Mouse (Mus musculus) forebrain, embryonic 16.5 days (tissue): ENCODE data around the gene Dnah8. TPM values are rescaled to one million over a fixed set of nuclear protein-coding genes. Genes with fewer than 3 reads are reported as not detected.
"Not testable (repeated sequence)": the region's sequence is repeated elsewhere in the genome, so short reads cannot be mapped to it uniquely, and the experiment has no call there.

ENCODE experiments used
- ATAC-seq: fragments of 200-750 bp; cut with Nextera tagmentation; 2 replicates; pipeline ENCODE4 v1.8.0; 2017; ENCODE audit warnings: mild to moderate bottlenecking, moderate library complexity
- H3K27ac ChIP-seq: fragments of 300-500 bp; sonication (generic); 2 replicates; pipeline ENCODE4 v1.5.1; 2014; ENCODE audit warnings: low read length, control low read depth
- H3K27me3 ChIP-seq: fragments of 300-500 bp; sonication (generic); replicated peaks from 2 replicates; pipeline ENCODE4 v1.6.1; 2014; ENCODE audit warnings: low read length; ENCODE audit not compliant: control insufficient read depth, insufficient read depth
- H3K36me3 ChIP-seq: fragments of 300-500 bp; sonication (generic); 2 replicates; pipeline ENCODE4 v1.6.1; 2014; ENCODE audit not compliant: control insufficient read depth, insufficient read depth
- H3K4me1 ChIP-seq: fragments of 300-500 bp; sonication (generic); replicated peaks from 2 replicates; pipeline ENCODE4 v1.6.1; 2014; ENCODE audit warnings: low read length; ENCODE audit not compliant: control insufficient read depth, insufficient read depth
- H3K4me2 ChIP-seq: fragments of 300-500 bp; sonication (generic); 2 replicates; pipeline ENCODE4 v1.6.1; 2014; ENCODE audit warnings: mild to moderate bottlenecking, low read length, control low read depth
- H3K4me3 ChIP-seq: fragments of 300-500 bp; sonication (generic); replicated peaks from 2 replicates; pipeline ENCODE4 v1.5.1; 2014; ENCODE audit warnings: mild to moderate bottlenecking, low read length, control low read depth
- H3K9ac ChIP-seq: fragments of 300-500 bp; sonication (generic); replicated peaks from 2 replicates; pipeline ENCODE4 v1.6.1; 2014; ENCODE audit warnings: low read depth, low read length, control low read depth
- H3K9me3 ChIP-seq: fragments of 300-500 bp; sonication (generic); 2 replicates; pipeline ENCODE4 v1.6.1; 2016; ENCODE audit warnings: low read length; ENCODE audit not compliant: control insufficient read depth
- WGBS: fragments of 180-500 bp; shearing (Covaris S2); extraction: QIAGEN DNeasy Blood & Tissue Kit; methylation state at CpG from one replicate; pipeline ENCODE4 v1.1.7; 2014; 5-methylcytosine and 5-hydroxymethylcytosine counted together
- polyA plus RNA-seq: library from polyadenylated mRNA; unstranded; fragments of >200 nt; fragmentation: Nextera tagmentation; extraction: Ambion mirVana; gene quantifications from 2 replicates; pipeline ENCODE4 v1.2.1, GENCODE M21; 2015

The Dnah8 gene
- polyA plus RNA-seq = 1.6 and 2.0 TPM in 2 replicates

GRCm38 (mm10) chr17:30624132-30624531, at the start of gene Dnah8:
TSS of gene Dnah8 (plus strand) at chr17:30624354.
- H3K9me3 ChIP-seq, H3K4me2 ChIP-seq, H3K9ac ChIP-seq, H3K27ac ChIP-seq, H3K4me3 ChIP-seq, H3K4me1 ChIP-seq, H3K27me3 ChIP-seq, H3K36me3 ChIP-seq, ATAC-seq: not testable (repeated sequence)
- no CpG with 5 or more reads among the region's 20 CpGs for WGBS

GRCm38 (mm10) chr17:30574783-30575075, 49.4 kb upstream of the Dnah8 start:
- ATAC-seq = no peak
- no peak overlapping the region for H3K27ac ChIP-seq
- H3K36me3 ChIP-seq = no peaks in the 10 kb centered on the region
- H3K9me3 ChIP-seq = no peaks in the 10 kb centered on the region
- H3K4me1 ChIP-seq = peaks cover 21% of the 10 kb centered on the region
- peak overlapping the region; percentile 84; the same call in 1 of the 2 replicates for H3K9ac ChIP-seq
- peak overlapping the region; percentile 90 for H3K4me3 ChIP-seq
- H3K4me2 ChIP-seq = peak overlapping the region; percentile 89
- WGBS = 75% methylated on average over 8 of the region's 8 CpGs
- no peaks in the 10 kb centered on the region for H3K27me3 ChIP-seq

- peaks cover 21% of the 10 kb centered on the region for H3K4me1 ChIP-seq
- peak overlapping the region; percentile 84 for H3K9ac ChIP-seq
- peak overlapping the region; percentile 92 for H3K27ac ChIP-seq
- WGBS = 5% methylated on average over 35 of the region's 35 CpGs
- no peaks in the 10 kb centered on the region for H3K9me3 ChIP-seq
- peak overlapping the region; percentile 90 for H3K4me3 ChIP-seq
- no peaks in the 10 kb centered on the region for H3K27me3 ChIP-seq
- peak overlapping the region; percentile 89 for H3K4me2 ChIP-seq
- no peak; the same call in 1 of the 2 replicates for ATAC-seq
- no peaks in the 10 kb centered on the region for H3K36me3 ChIP-seq
Measured at GRCm38 (mm10) chr17:30575121-30575904, 48.8 kb upstream of the Dnah8 start.

- Histone ChIP-seq H3K4me3 (peak within 1 kb of the TSS; percentile 90), H3K4me1 (peaks cover 21% of the 10 kb centered on the region), H3K36me3 (no peaks in the 10 kb centered on the region), H3K27me3 (no peaks in the 10 kb centered on the region), H3K4me2 (peak within 1 kb of the TSS; percentile 89), H3K9ac (peak within 1 kb of the TSS; percentile 84), H3K27ac (peak within 1 kb of the TSS; percentile 92), H3K9me3 (no peaks in the 10 kb centered on the region)
- peak; percentile 92 for ATAC-seq
- WGBS = 1% methylated on average over 55 of the region's 94 CpGs
Measured at GRCm38 (mm10) chr17:30575941-30576773, 48.0 kb upstream of the Dnah8 start, which contains the start of gene Btbd9. TSS of gene Btbd9 (minus strand) at chr17:30576488.

DNA sequence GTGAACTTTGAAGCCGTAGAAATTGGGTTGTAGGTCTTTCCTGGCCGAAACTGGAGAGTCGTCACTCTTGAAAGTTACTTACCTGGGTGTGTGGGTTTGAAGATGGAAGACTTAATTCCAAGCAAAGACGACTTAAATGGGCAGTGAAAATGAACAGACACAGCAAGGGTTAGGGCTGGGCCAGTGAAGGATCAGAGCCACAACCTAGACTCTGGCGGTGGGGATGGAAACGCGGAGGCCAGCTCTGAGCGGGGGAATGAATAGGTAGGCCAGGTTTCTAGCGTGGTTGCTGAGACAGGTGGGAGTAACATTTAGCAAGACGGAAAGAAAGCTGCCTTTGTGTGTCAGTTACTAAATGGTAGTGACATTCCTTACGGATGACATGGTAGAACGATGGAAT, 47.2 kb upstream of the Dnah8 start:
- no peak for ATAC-seq
- WGBS = 67% methylated on average over 12 of the region's 12 CpGs

DNA sequence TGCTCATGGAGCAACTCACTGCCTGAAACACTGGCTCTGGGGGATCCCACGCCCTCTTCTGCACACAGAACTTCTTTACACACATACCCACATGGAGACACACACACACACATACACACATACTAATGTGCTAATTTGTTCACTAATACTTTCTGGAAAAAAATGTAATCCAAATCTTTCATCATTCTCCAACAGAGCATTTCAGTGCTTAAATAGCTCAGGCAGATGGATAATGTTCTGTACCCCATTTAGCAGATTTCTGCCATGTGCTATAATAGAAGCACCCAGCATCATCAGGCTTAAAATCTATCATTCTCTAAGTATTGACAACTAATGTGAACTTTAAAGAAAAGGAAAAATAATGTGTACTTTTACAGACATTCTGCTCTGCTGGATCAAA, 43.4 kb upstream of the Dnah8 start:
- Histone ChIP-seq H3K4me3 (no peak overlapping the region), H3K9me3 (no peaks in the 10 kb centered on the region), H3K4me1 (peaks cover 12% of the 10 kb centered on the region), H3K27ac (no peak overlapping the region), H3K27me3 (no peaks in the 10 kb centered on the region), H3K36me3 (no peaks in the 10 kb centered on the region), H3K9ac (no peak overlapping the region), H3K4me2 (no peak overlapping the region)
- 77% methylated on average over 1 of the region's 1 CpGs for WGBS
- ATAC-seq = no peak

More for the DNA sequence above, 47.2 kb upstream of the Dnah8 start:
- Histone ChIP-seq H3K9ac (peak overlapping the region; percentile 84), H3K36me3 (no peaks in the 10 kb centered on the region), H3K4me3 (peak overlapping the region; percentile 90), H3K27me3 (no peaks in the 10 kb centered on the region), H3K9me3 (no peaks in the 10 kb centered on the region), H3K27ac (peak overlapping the region; percentile 92), H3K4me1 (peaks cover 21% of the 10 kb centered on the region), H3K4me2 (peak overlapping the region; percentile 89)

GRCm38 (mm10) chr17:30581201-30581600, 43.0 kb upstream of the Dnah8 start:
- no peak overlapping the region for H3K4me2 ChIP-seq
- no peak for ATAC-seq
- H3K9me3 ChIP-seq = no peaks in the 10 kb centered on the region
- H3K4me3 ChIP-seq = no peak overlapping the region
- H3K9ac ChIP-seq = no peak overlapping the region
- no peak overlapping the region for H3K27ac ChIP-seq
- peaks cover 12% of the 10 kb centered on the region for H3K4me1 ChIP-seq
- H3K36me3 ChIP-seq = no peaks in the 10 kb centered on the region
- WGBS = 90% methylated on average over 6 of the region's 6 CpGs
- no peaks in the 10 kb centered on the region for H3K27me3 ChIP-seq

- no peak overlapping the region for H3K4me2 ChIP-seq
- no peak overlapping the region for H3K27ac ChIP-seq
- WGBS = 86% methylated on average over 3 of the region's 3 CpGs
- peaks cover 4% of the 10 kb centered on the region for H3K4me1 ChIP-seq
- H3K27me3 ChIP-seq = no peaks in the 10 kb centered on the region
- H3K9ac ChIP-seq = no peak overlapping the region
- H3K4me3 ChIP-seq = no peak overlapping the region
- no peak for ATAC-seq
- no peaks in the 10 kb centered on the region for H3K36me3 ChIP-seq
- H3K9me3 ChIP-seq = no peaks in the 10 kb centered on the region
Measured at GRCm38 (mm10) chr17:30582313-30582712, 41.8 kb upstream of the Dnah8 start.

- Histone ChIP-seq H3K27ac (no peak overlapping the region), H3K4me1 (no peaks in the 10 kb centered on the region), H3K27me3 (no peaks in the 10 kb centered on the region), H3K36me3 (no peaks in the 10 kb centered on the region), H3K4me2 (no peak overlapping the region), H3K4me3 (no peak overlapping the region), H3K9me3 (no peaks in the 10 kb centered on the region), H3K9ac (no peak overlapping the region)
- 80% methylated on average over 2 of the region's 2 CpGs for WGBS
- no peak for ATAC-seq
Measured at GRCm38 (mm10) chr17:30583258-30584001, 40.7 kb upstream of the Dnah8 start.
